Mouse (Mus musculus): ENCODE results near the gene Dnal4. TPM values are rescaled to one million over a fixed set of nuclear protein-coding genes. Genes with fewer than 3 reads are reported as not detected.

Gene Dnal4
- polyA plus RNA-seq, 1 experiment = 0.69 TPM

DNA sequence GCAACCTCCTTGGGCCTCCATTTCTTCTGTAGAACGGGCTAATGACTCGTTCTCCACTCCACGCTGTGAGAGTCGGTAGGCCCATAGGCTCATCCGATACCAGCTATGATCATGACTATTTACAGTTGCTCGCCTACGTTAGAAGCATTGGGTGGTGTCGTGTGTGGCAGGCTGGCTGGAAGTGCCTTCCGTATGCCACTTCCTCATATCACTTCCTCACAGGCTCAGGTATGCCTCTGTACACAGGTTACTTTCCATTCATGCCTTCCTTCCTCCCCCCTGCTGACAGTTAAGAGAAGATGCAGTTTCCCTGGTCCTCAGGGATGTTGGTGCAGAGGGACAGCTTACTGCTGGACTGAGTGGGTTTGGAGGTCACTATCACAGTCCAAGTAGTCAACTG, 15.4 kb upstream of the Dnal4 start:
- H3K27me3 ChIP-seq (ENCODE audit: control insufficient read depth) = peaks cover 14% of the 10 kb centered on the region
- H3K4me1 ChIP-seq (ENCODE audit: control insufficient read depth) = peaks cover 3% of the 10 kb centered on the region
- no peak overlapping the region for H3K4me3 ChIP-seq (replicated peaks)
- TF ChIP-seq TAL1 (IDR thresholded peaks at IDR 0.05; ENCODE audit: low read length) (no peak), GATA1 (IDR thresholded peaks at IDR 0.05; ENCODE audit: low read length) (no peak)
- no peaks in the 10 kb centered on the region for H3K36me3 ChIP-seq (ENCODE audit: control insufficient read depth)
- no peaks in the 10 kb centered on the region for H3K9me3 ChIP-seq (ENCODE audit: control insufficient read depth, low read length)

DNA sequence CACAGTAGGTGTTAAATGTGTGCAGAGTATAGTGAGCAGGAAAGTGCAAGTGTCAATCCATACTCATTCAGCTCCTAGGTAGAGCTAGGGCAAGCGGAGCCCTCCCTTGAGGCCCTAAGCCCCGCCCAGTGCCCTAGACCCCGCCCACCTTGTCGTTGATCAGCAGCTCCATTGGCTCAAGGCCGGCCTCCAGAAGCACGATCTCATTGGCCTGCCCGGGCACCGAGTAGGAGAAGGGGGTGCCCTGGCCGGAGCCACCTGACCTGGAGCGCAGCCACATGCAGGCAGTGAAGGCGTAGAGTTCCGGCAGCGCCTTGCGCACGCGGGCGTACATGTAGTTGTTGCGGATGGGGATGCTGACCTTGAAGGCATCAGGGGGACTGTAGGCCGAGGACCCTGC, 14.8 kb upstream of the Dnal4 start:
- H3K36me3 ChIP-seq (ENCODE audit: control insufficient read depth) = no peaks in the 10 kb centered on the region
- H3K4me3 ChIP-seq (replicated peaks) = no peak overlapping the region
- H3K27me3 ChIP-seq (ENCODE audit: control insufficient read depth) = peaks cover 14% of the 10 kb centered on the region
- peaks cover 3% of the 10 kb centered on the region for H3K4me1 ChIP-seq (ENCODE audit: control insufficient read depth)
- no peaks in the 10 kb centered on the region for H3K9me3 ChIP-seq (ENCODE audit: control insufficient read depth, low read length)
- no peak for TF ChIP-seq TAL1 (IDR thresholded peaks at IDR 0.05; ENCODE audit: low read length)
- TF ChIP-seq GATA1 (IDR thresholded peaks at IDR 0.05; ENCODE audit: low read length) = no peak

DNA sequence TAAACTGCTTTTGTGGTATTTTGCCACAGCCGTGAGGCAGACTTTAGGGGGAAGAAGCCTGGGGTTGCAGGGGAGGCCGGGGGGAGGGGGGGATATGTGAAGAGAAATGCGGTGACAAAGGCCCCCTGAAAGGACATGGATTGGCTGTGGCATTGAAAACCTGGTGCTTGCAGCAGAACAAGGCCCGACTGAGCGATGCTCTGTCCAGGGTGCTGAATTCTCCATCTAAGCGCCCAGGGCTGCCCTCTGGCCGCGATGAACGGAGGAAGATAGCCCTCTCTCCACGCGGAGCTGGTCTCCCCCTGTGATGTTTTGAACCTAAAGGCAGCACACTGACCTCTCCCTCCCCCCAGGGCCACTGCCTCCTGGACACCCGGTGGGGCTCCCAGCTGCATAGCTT, 13.9 kb upstream of the Dnal4 start:
- no peaks in the 10 kb centered on the region for H3K36me3 ChIP-seq (ENCODE audit: control insufficient read depth)
- H3K9me3 ChIP-seq (ENCODE audit: control insufficient read depth, low read length) = no peaks in the 10 kb centered on the region
- peaks cover 18% of the 10 kb centered on the region for H3K27me3 ChIP-seq (ENCODE audit: control insufficient read depth)
- H3K4me1 ChIP-seq (ENCODE audit: control insufficient read depth) = peaks cover 3% of the 10 kb centered on the region
- TF ChIP-seq GATA1 (IDR thresholded peaks at IDR 0.05; ENCODE audit: low read length) = no peak
- TF ChIP-seq TAL1 (IDR thresholded peaks at IDR 0.05; ENCODE audit: low read length) = no peak
- H3K4me3 ChIP-seq (replicated peaks) = no peak overlapping the region

DNA sequence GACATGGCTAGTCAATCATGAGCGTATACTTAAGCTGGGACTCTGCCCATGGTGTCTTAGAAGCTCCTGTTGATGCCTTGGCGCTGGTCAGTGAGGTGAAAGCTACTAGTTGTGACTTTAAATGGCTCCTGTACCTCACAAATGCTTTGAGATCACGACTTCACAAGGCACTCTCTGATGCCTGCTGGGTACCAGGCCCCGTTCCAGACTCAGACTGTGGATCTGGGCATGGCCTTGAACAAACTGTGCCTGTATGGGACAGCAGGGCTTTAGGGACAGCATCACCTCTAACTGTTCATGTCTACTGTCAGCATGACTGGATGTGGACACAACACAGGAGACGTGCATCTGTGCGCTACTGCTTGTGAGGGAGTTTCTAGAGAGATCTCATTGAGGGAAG, 13.3 kb upstream of the Dnal4 start:
- Histone ChIP-seq H3K4me1 (ENCODE audit: control insufficient read depth) (peaks cover 3% of the 10 kb centered on the region), H3K4me3 (replicated peaks) (no peak overlapping the region), H3K36me3 (ENCODE audit: control insufficient read depth) (no peaks in the 10 kb centered on the region), H3K9me3 (ENCODE audit: control insufficient read depth, low read length) (no peaks in the 10 kb centered on the region), H3K27me3 (ENCODE audit: control insufficient read depth) (peaks cover 22% of the 10 kb centered on the region)
- TF ChIP-seq GATA1 (IDR thresholded peaks at IDR 0.05; ENCODE audit: low read length) (no peak), TAL1 (IDR thresholded peaks at IDR 0.05; ENCODE audit: low read length) (no peak)

DNA sequence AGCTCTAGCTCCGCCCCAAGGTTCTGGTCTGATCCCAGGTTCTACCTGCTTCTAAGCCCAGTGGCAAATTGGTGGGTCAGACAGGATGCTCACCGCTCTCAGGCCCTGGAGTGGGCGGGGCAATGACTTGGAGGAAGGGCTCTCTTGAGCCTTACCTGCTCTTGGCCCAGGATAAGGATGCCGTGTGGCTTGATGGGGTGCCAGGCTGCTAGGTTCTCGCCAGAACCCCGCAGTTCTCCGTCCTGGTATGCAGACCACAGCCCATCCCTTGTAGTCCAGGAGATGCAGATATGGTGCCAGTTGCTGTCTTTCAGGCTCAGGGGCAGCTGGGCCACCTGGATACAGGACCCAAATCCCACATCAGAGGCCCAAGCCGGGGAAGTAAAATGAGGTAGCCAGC, 12.5 kb upstream of the Dnal4 start:
- Histone ChIP-seq H3K9me3 (ENCODE audit: control insufficient read depth, low read length) (no peaks in the 10 kb centered on the region), H3K36me3 (ENCODE audit: control insufficient read depth) (no peaks in the 10 kb centered on the region), H3K4me3 (replicated peaks) (no peak overlapping the region), H3K4me1 (ENCODE audit: control insufficient read depth) (peaks cover 3% of the 10 kb centered on the region), H3K27me3 (ENCODE audit: control insufficient read depth) (peaks cover 24% of the 10 kb centered on the region)
- no peak for TF ChIP-seq GATA1 (IDR thresholded peaks at IDR 0.05; ENCODE audit: low read length)
- no peak for TF ChIP-seq TAL1 (IDR thresholded peaks at IDR 0.05; ENCODE audit: low read length)

DNA sequence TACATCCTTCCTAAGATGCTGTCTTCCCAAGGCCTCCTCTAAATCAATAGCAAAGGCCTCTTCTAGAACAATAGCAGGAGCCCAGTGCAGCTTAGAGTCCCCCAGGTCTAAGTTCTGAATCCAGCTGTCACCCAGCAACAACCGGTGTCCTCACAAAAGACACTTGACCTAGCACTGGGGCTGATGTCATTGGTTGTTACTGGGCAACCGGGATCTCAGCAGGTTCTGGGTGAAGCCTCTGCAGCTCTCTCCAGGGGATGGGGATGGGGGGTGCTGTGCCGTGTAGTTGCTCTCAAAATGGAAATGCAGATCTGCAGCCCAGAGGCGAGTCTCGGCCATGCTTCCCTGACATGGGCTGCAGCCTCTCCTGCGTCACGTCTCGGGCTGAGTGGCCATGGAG, 10.2 kb upstream of the Dnal4 start:
- Histone ChIP-seq H3K9me3 (ENCODE audit: control insufficient read depth, low read length) (no peaks in the 10 kb centered on the region), H3K27me3 (ENCODE audit: control insufficient read depth) (peaks cover 23% of the 10 kb centered on the region), H3K36me3 (ENCODE audit: control insufficient read depth) (no peaks in the 10 kb centered on the region), H3K4me3 (replicated peaks) (no peak overlapping the region), H3K4me1 (ENCODE audit: control insufficient read depth) (peaks cover 3% of the 10 kb centered on the region)
- no peak for TF ChIP-seq TAL1 (IDR thresholded peaks at IDR 0.05; ENCODE audit: low read length)
- no peak for TF ChIP-seq GATA1 (IDR thresholded peaks at IDR 0.05; ENCODE audit: low read length)

DNA sequence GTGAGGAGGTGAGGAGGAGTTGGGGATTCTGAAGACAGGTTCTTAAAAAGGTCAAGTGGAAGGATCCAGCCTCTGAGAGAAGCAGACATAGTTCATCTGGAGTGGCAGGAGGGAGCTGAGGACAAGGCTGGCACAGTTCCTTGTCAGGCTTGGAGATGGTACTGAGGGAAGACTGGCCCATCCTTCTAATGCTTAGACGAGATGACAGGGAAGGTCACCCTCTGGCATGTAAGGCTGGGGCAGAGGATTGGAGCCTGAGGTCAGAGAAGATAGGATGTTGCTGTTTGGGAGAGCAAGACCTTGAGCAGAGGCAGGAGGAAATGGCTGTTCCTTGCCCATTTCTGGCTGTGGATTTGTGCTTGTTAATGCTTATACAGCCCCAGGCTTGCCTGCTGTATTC, 7.4 kb upstream of the Dnal4 start:
- peaks cover 15% of the 10 kb centered on the region for H3K27me3 ChIP-seq (ENCODE audit: control insufficient read depth)
- H3K4me3 ChIP-seq (replicated peaks) = no peak overlapping the region
- no peak for TF ChIP-seq TAL1 (IDR thresholded peaks at IDR 0.05; ENCODE audit: low read length)
- TF ChIP-seq GATA1 (IDR thresholded peaks at IDR 0.05; ENCODE audit: low read length) = no peak
- H3K36me3 ChIP-seq (ENCODE audit: control insufficient read depth) = no peaks in the 10 kb centered on the region
- H3K9me3 ChIP-seq (ENCODE audit: control insufficient read depth, low read length) = no peaks in the 10 kb centered on the region
- no peaks in the 10 kb centered on the region for H3K4me1 ChIP-seq (ENCODE audit: control insufficient read depth)

DNA sequence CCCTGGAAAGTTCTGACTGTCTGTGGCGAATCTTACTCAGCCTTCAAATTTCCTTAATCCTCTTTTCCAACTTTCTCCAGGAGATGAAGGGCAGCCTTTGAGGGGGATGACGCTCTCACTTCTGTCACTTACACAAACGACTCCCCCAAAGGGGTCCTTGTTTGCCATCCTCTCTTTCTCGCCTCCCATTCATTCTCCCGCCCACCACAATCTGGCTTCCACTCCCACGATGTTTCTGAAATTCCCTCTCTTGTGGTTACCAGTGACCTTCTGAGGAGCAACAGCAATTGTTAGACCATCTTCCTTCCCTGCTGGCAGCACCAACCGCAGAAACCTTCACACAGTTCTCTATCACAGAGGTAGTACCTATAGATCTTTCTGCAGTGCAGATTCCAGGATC, 2.0 kb downstream of the Dnal4 start:
- Histone ChIP-seq H3K4me3 (replicated peaks) (no peak overlapping the region), H3K36me3 (ENCODE audit: control insufficient read depth) (no peaks in the 10 kb centered on the region), H3K9me3 (ENCODE audit: control insufficient read depth, low read length) (no peaks in the 10 kb centered on the region), H3K27me3 (ENCODE audit: control insufficient read depth) (peaks cover 12% of the 10 kb centered on the region), H3K4me1 (ENCODE audit: control insufficient read depth) (peaks cover 22% of the 10 kb centered on the region)
- TF ChIP-seq GATA1 (IDR thresholded peaks at IDR 0.05; ENCODE audit: low read length) (no peak), TAL1 (IDR thresholded peaks at IDR 0.05; ENCODE audit: low read length) (no peak)

DNA sequence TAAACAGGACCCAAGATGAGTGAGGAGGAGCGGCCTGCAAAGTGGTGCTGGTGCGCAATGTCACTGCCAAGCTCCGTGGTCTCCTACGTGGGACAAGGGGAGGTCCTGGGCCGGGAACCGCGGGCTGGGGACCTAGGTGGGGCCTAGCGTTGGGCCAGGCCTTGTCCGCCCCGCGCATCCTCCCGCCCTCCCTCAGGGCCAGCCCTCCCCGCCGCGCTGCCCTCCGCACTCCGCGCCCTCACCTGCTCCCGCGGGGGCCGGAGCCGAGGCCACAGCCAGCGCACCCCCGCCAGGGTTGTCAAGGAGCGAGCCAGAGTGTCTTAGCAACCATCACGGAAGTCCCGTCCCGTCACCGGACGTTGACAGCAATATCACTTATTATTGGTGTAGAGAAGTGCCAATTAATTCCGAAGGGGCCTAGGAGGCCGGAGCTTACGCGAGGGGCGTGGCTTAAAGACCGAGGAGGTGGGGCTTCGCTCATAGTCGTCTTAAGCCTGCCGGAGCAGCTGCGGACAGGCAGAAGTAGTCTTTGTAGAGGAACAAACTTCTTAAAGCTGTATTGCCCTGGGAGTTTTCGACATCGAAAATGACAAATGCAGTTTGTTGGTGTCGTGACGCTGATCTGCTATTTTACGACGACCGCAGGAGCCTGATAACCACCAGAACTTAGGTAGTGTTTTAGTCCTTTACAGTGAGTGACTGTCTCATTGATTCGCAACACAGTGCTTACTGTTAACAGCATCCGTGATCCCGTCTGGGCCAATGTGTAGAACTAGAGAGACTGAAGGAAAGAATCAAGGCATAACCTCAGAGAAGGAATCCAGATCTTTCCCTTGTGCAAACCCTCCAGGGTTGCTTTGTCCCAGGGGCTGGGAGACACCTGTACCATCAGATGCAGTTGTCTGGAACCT, 3.3 kb downstream of the Dnal4 start:
- Histone ChIP-seq H3K4me1 (ENCODE audit: control insufficient read depth) (peaks cover 22% of the 10 kb centered on the region), H3K4me3 (replicated peaks) (peak overlapping the region; percentile 85), H3K27me3 (ENCODE audit: control insufficient read depth) (peaks cover 12% of the 10 kb centered on the region), H3K36me3 (ENCODE audit: control insufficient read depth) (no peaks in the 10 kb centered on the region), H3K9me3 (ENCODE audit: control insufficient read depth, low read length) (no peaks in the 10 kb centered on the region)
- no peak for TF ChIP-seq TAL1 (IDR thresholded peaks at IDR 0.05; ENCODE audit: low read length)
- no peak for TF ChIP-seq GATA1 (IDR thresholded peaks at IDR 0.05; ENCODE audit: low read length)
